Mouse (Mus musculus) liver, embryonic 14.5 days (tissue): Measurements from ENCODE around the gene Serping1. TPM values are rescaled to one million over a fixed set of nuclear protein-coding genes. Genes with fewer than 3 reads are reported as not detected.

Experiments used
- ATAC-seq: fragments of 200-750 bp; cut with Nextera tagmentation; 2 replicates; pipeline ENCODE4 v1.8.0; 2017; ENCODE audit warnings: moderate number of reproducible peaks, mild to moderate bottlenecking, moderate library complexity; ENCODE audit not compliant: insufficient read depth
- DNase-seq, 3 experiments: peaks; one replicate each; pipeline ENCODE4 v3.0.0-alpha.2; 2012 to 2013; ENCODE audit warnings: low read depth in 3 of 3, low spot score in 3 of 3
- H3K27ac ChIP-seq: fragments of 300-500 bp; sonication (generic); 2 replicates; pipeline ENCODE4 v1.5.1; 2014; ENCODE audit warnings: moderate library complexity, mild to moderate bottlenecking, control low read depth, inconsistent platforms
- H3K27me3 ChIP-seq: fragments of 300-500 bp; sonication (generic); 2 replicates; pipeline ENCODE4 v1.6.1; 2014; ENCODE audit warnings: mild to moderate bottlenecking, low read length, moderate library complexity; ENCODE audit not compliant: control insufficient read depth, insufficient read depth
- H3K36me3 ChIP-seq: fragments of 300-500 bp; sonication (generic); replicated peaks from 2 replicates; pipeline ENCODE4 v1.6.1; 2014; ENCODE audit warnings: low read depth; ENCODE audit not compliant: control insufficient read depth, insufficient read depth
- H3K4me1 ChIP-seq, 2 experiments: fragments of 200-500 bp in 1 of 2; fragments of 300-500 bp in 1 of 2; sonication (generic) in 1 of 2; replicated peaks; 2 replicates each; pipeline ENCODE4 v1.6.1; 2012 to 2014; ENCODE audit warnings: antibody characterized with exemption in 1 of 2, inconsistent platforms in 1 of 2, low read length in 1 of 2; ENCODE audit not compliant: control insufficient read depth in 2 of 2, insufficient read depth in 2 of 2
- H3K4me2 ChIP-seq: fragments of 300-500 bp; sonication (generic); 2 replicates; pipeline ENCODE4 v1.6.1; 2014; ENCODE audit warnings: low read depth, mild to moderate bottlenecking, control low read depth, moderate library complexity
- H3K4me3 ChIP-seq, 2 experiments: fragments of 200-500 bp in 1 of 2; fragments of 300-500 bp in 1 of 2; sonication (generic) in 1 of 2; 2 replicates each; pipeline ENCODE4 v1.5.1; 2012 to 2014; ENCODE audit warnings: low read depth in 2 of 2, low read length in 2 of 2, mild to moderate bottlenecking in 2 of 2, control low read depth in 1 of 2, inconsistent platforms in 1 of 2, moderate library complexity in 1 of 2; ENCODE audit not compliant: insufficient read depth in 1 of 2
- H3K9ac ChIP-seq: fragments of 300-500 bp; sonication (generic); replicated peaks from 2 replicates; pipeline ENCODE4 v1.6.1; 2014; ENCODE audit warnings: mild to moderate bottlenecking, control low read depth, moderate library complexity
- H3K9me3 ChIP-seq: fragments of 300-500 bp; sonication (generic); 2 replicates; pipeline ENCODE4 v1.6.1; 2016; ENCODE audit warnings: low read length, mixed read lengths; ENCODE audit not compliant: control insufficient read depth
- CTCF ChIP-seq: IDR thresholded peaks from 2 replicates; pipeline ENCODE4 v1.5.1; 2016; ENCODE audit warnings: antibody characterized with exemption, low read depth, control low read depth
- EP300 ChIP-seq: IDR thresholded peaks from 2 replicates; pipeline ENCODE4 v1.6.1; 2016; ENCODE audit warnings: antibody characterized with exemption, low read depth
- WGBS: fragments of 180-500 bp; shearing (Covaris S2); extraction: QIAGEN DNeasy Blood & Tissue Kit; methylation state at CpG from one replicate; pipeline ENCODE4 v1.1.7; 2014; ENCODE audit not compliant: insufficient replicate concordance; 5-methylcytosine and 5-hydroxymethylcytosine counted together
- polyA plus RNA-seq, 2 experiments: library from polyadenylated mRNA; depleted of rRNA in 1 of 2; stranded (reverse) in 1 of 2; unstranded in 1 of 2; fragments of >200 nt; fragmentation: Nextera tagmentation in 1 of 2; extraction: Ambion mirVana in 1 of 2; gene quantifications; 2 replicates each; pipeline versions ENCODE4 v1.2.1 to v1.2.3; 2012 to 2014

Serping1 gene
- polyA plus RNA-seq, 2 experiments: 32.4 to 61.5 TPM

DNA sequence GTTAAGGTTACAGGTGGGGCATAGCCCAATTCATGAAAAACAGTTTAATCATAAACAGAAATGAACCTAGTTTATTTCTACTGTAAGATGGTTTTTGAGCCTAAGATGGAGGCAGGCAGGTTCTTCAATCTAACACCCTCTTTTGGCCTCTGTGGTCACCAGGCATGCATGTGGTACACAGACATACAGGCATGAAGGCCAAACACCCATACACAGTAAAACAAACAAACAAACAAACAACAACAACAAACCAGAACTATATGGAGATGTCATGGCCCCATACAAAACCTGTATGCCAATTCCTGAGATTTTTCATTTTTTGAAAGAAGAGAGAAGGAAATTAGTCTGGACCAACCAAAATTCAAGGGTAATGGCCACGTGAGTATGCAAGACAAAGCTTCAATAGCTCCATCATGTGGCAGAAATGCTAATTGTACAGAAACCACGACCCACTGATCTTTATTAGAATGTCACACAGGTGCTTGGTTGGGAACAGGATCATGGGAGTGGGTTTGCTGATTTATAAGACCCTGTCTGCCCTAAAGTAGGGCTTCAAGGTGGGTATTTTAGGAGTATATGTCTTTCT is 16.6 kb downstream of the Serping1 start:
- Histone ChIP-seq H3K9ac (no peak overlapping the region), H3K4me2 (no peak overlapping the region), H3K4me3 (no peak overlapping the region), H3K36me3 (no peaks in the 10 kb centered on the region), H3K9me3 (no peaks in the 10 kb centered on the region), H3K4me1 (peaks cover 0 to 7% of the 10 kb centered on the region in 2 experiments; a peak in 2 of 4 replicates), H3K27ac (no peak overlapping the region), H3K27me3 (no peaks in the 10 kb centered on the region)
- ATAC-seq (peak; percentile 58; the same call in 1 of the 2 replicates), DNase-seq (no peak)
- 0% methylated on average over 2 of the region's 2 CpGs for WGBS
- TF ChIP-seq CTCF (peak; percentile 80), EP300 (no peak)

GRCm38 (mm10) chr2:84757026-84757682 is 18.1 kb downstream of the Serping1 start:
- no peak overlapping the region for H3K4me2 ChIP-seq
- H3K4me1 ChIP-seq: peaks cover 0 to 7% of the 10 kb centered on the region in 2 experiments; a peak in 2 of 4 replicates
- WGBS: 51% methylated on average over 7 of the region's 7 CpGs
- H3K9me3 ChIP-seq: no peaks in the 10 kb centered on the region
- no peak overlapping the region for H3K9ac ChIP-seq
- no peak overlapping the region for H3K27ac ChIP-seq
- TF ChIP-seq EP300 (no peak), CTCF (no peak)
- ATAC-seq (no peak), DNase-seq (no peak)
- no peaks in the 10 kb centered on the region; the same call in 1 of the 2 replicates for H3K27me3 ChIP-seq
- H3K36me3 ChIP-seq: no peaks in the 10 kb centered on the region
- H3K4me3 ChIP-seq: no peak overlapping the region

DNA sequence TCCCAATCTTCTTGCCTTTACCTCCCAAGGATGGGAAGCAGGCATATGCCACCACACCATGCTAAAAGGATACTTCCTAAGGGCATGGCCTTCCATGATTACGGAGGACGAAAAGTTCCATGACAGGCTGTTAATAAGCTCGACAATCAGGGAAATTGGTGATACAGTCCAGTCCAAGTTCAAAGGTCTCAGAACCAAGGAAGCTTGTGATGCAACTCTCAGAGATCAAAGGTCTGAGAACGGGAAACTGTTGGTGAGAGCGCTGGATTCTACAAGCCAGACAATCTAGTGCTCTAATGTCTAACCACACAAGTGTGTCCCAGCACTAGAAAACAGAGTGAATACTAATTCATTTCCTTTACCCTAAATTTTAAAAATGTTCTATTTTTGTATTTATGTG is 19.0 kb downstream of the Serping1 start:
- peak; percentile 22; the same call in 1 of the 2 replicates for ATAC-seq
- peaks cover 0 to 4% of the 10 kb centered on the region in 2 experiments; a peak in 2 of 4 replicates for H3K4me1 ChIP-seq
- no peaks in the 10 kb centered on the region for H3K9me3 ChIP-seq
- no peak overlapping the region for H3K4me2 ChIP-seq
- no peak overlapping the region for H3K4me3 ChIP-seq
- no peak for TF ChIP-seq CTCF
- no peak for TF ChIP-seq EP300
- H3K9ac ChIP-seq: no peak overlapping the region
- WGBS: 70% methylated on average over 5 of the region's 5 CpGs
- no peaks in the 10 kb centered on the region; the same call in 1 of the 2 replicates for H3K27me3 ChIP-seq
- no peak overlapping the region for H3K27ac ChIP-seq
- DNase-seq: no peak
- no peaks in the 10 kb centered on the region for H3K36me3 ChIP-seq

DNA sequence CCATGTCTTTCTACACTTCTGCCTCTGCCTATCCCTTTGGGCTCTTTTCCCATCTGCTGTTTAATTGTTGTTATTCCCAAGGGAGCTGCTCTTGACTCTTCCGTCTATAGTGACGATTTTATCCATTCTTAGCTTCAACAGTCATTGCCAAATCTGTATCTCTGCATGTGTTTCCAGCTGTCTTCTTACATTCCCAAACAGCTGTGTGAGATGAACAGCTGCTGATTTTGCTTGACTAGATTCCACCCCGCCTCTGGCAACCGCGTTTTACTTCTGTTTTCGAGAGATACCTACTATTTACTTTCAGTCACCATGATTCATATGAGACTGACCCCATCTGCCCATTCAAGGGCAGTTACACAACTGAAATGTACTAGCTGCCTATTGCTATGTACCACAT is 25.1 kb downstream of the Serping1 start:
- Histone ChIP-seq H3K9ac (no peak overlapping the region), H3K4me3 (no peak overlapping the region), H3K4me2 (no peak overlapping the region), H3K27me3 (peaks cover 3% of the 10 kb centered on the region), H3K4me1 (peaks cover 0 to 9% of the 10 kb centered on the region in 2 experiments; a peak in 3 of 4 replicates), H3K36me3 (no peaks in the 10 kb centered on the region), H3K27ac (no peak overlapping the region), H3K9me3 (no peaks in the 10 kb centered on the region)
- 51% methylated on average over 6 of the region's 6 CpGs for WGBS
- no peak for DNase-seq
- ATAC-seq: no peak
- TF ChIP-seq CTCF (no peak), EP300 (no peak)

GRCm38 (mm10) chr2:84744126-84744525 is 31.1 kb downstream of the Serping1 start:
- ATAC-seq (peak; percentile 34), DNase-seq (no peak)
- Histone ChIP-seq H3K9me3 (no peaks in the 10 kb centered on the region), H3K27ac (peak overlapping the region; percentile 30), H3K4me2 (peak overlapping the region; percentile 86), H3K27me3 (peaks cover 3% of the 10 kb centered on the region; the same call in 1 of the 2 replicates), H3K4me1 (peaks cover 8 to 38% of the 10 kb centered on the region in 2 experiments), H3K36me3 (peaks cover 19% of the 10 kb centered on the region), H3K9ac (peak overlapping the region; percentile 82), H3K4me3 (peak overlapping the region; percentile 72)
- WGBS: 5% methylated on average over 10 of the region's 10 CpGs
- TF ChIP-seq EP300 (no peak), CTCF (no peak)
